Mouse (Mus musculus) frontal cortex, postnatal 10 days (tissue): ENCODE data around the gene Prkcg.

Experiments
- DNase-seq, 2 experiments: peaks; one replicate each; pipeline ENCODE4 v3.0.0; 2022; ENCODE audit warnings: low spot score in 2 of 2, mixed read lengths in 1 of 2

Gene Prkcg

GRCm38 (mm10) chr7:3317704-3318103 lies 28.7 kb downstream of the Prkcg start:
- DNase-seq, result no peak

GRCm38 (mm10) chr7:3320856-3321255 lies 31.9 kb downstream of the Prkcg start:
- no peak for DNase-seq

- DNase-seq, result no peak
Observed at GRCm38 (mm10) chr7:3323826-3324225, 34.8 kb downstream of the Prkcg start.

- DNase-seq, result no peak
Observed at GRCm38 (mm10) chr7:3327961-3328360, 39.0 kb downstream of the Prkcg start.

GRCm38 (mm10) chr7:3329776-3330546 lies 41.0 kb downstream of the Prkcg start:
- DNase-seq, result peak; percentile 42 to 82

GRCm38 (mm10) chr7:3331171-3331570 lies 42.2 kb downstream of the Prkcg start:
- DNase-seq, result no peak

GRCm38 (mm10) chr7:3331581-3332223 lies 42.7 kb downstream of the Prkcg start:
- DNase-seq, result peak; percentile 81 to 83

- no peak for DNase-seq
Observed at GRCm38 (mm10) chr7:3332224-3332615, 43.2 kb downstream of the Prkcg start.

- DNase-seq, result peak; percentile 34 to 55
Observed at GRCm38 (mm10) chr7:3332619-3333521, 43.9 kb downstream of the Prkcg start, which contains the start of gene Cacng7. Gene Cacng7 (plus strand): TSS chr7:3332955.

- DNase-seq, result no peak
Observed at GRCm38 (mm10) chr7:3333542-3333941, 44.6 kb downstream of the Prkcg start.

GRCm38 (mm10) chr7:3336412-3336811 lies 47.4 kb downstream of the Prkcg start:
- no peak for DNase-seq

- DNase-seq, result no peak
Observed at GRCm38 (mm10) chr7:3338286-3338935, 49.4 kb downstream of the Prkcg start.

- DNase-seq, result no peak
Observed at GRCm38 (mm10) chr7:3339010-3339409, 50.0 kb downstream of the Prkcg start.

- no peak for DNase-seq
Observed at GRCm38 (mm10) chr7:3343861-3344260, 54.9 kb downstream of the Prkcg start.

- DNase-seq, result no peak
Observed at GRCm38 (mm10) chr7:3345301-3345700, 56.3 kb downstream of the Prkcg start.

GRCm38 (mm10) chr7:3347366-3348287 lies 58.6 kb downstream of the Prkcg start:
- no peak for DNase-seq

- no peak for DNase-seq
Observed at GRCm38 (mm10) chr7:3348326-3348725, 59.3 kb downstream of the Prkcg start.

- no peak for DNase-seq
Observed at GRCm38 (mm10) chr7:3349775-3350174, 60.8 kb downstream of the Prkcg start.

- DNase-seq, result no peak
Observed at GRCm38 (mm10) chr7:3351536-3351935, 62.6 kb downstream of the Prkcg start.

- DNase-seq, result no peak
Observed at GRCm38 (mm10) chr7:3354850-3355249, 65.9 kb downstream of the Prkcg start.

GRCm38 (mm10) chr7:3360678-3361077 lies 71.7 kb downstream of the Prkcg start:
- DNase-seq, result no peak
